Mouse (Mus musculus) lung, embryonic 14.5 days (tissue): ENCODE measurements around the gene Atp8b4. TPM values are rescaled to one million over a fixed set of nuclear protein-coding genes. Genes with fewer than 3 reads are reported as not detected.
A peak's percentile ranks its signal among the peaks of the same experiment; 100 is the strongest.

Source experiments
- ATAC-seq: fragments of 200-750 bp; cut with Nextera tagmentation; 2 replicates; pipeline ENCODE4 v1.8.0; 2017; ENCODE audit warnings: mild to moderate bottlenecking, moderate TSS enrichment, moderate library complexity; ENCODE audit not compliant: insufficient read depth
- DNase-seq: peaks from one replicate; pipeline ENCODE4 v3.0.0-alpha.2; 2015
- H3K27ac ChIP-seq: fragments of 300-500 bp; sonication (generic); 2 replicates; pipeline ENCODE4 v1.5.1; 2014; ENCODE audit warnings: low read depth, mild to moderate bottlenecking, moderate library complexity
- H3K27me3 ChIP-seq: fragments of 300-500 bp; sonication (generic); 2 replicates; pipeline ENCODE4 v1.6.1; 2014; ENCODE audit warnings: low read length, control low read depth; ENCODE audit not compliant: insufficient read depth
- H3K36me3 ChIP-seq: fragments of 300-500 bp; sonication (generic); 2 replicates; pipeline ENCODE4 v1.6.1; 2014; ENCODE audit warnings: control low read depth; ENCODE audit not compliant: insufficient read depth
- H3K4me1 ChIP-seq: fragments of 300-500 bp; sonication (generic); 2 replicates; pipeline ENCODE4 v1.6.1; 2014; ENCODE audit warnings: antibody characterized with exemption, control low read depth; ENCODE audit not compliant: insufficient read depth
- H3K4me2 ChIP-seq: fragments of 300-500 bp; sonication (generic); 2 replicates; pipeline ENCODE4 v1.6.1; 2014; ENCODE audit warnings: mild to moderate bottlenecking
- H3K4me3 ChIP-seq: fragments of 300-500 bp; sonication (generic); 2 replicates; pipeline ENCODE4 v1.5.1; 2014; ENCODE audit warnings: low read depth, low read length
- H3K9ac ChIP-seq: fragments of 300-500 bp; sonication (generic); 2 replicates; pipeline ENCODE4 v1.6.1; 2014
- H3K9me3 ChIP-seq: fragments of 300-500 bp; sonication (generic); 2 replicates; pipeline ENCODE4 v1.6.1; 2016; ENCODE audit warnings: low read depth, low read length, control low read depth
- CTCF ChIP-seq: IDR thresholded peaks from 2 replicates; pipeline ENCODE4 v1.5.1; 2016; ENCODE audit warnings: antibody characterized with exemption, low read depth
- WGBS: fragments of 180-500 bp; shearing (Covaris S2); extraction: QIAGEN DNeasy Blood & Tissue Kit; methylation state at CpG from one replicate; pipeline ENCODE4 v1.1.7; 2014; 5-methylcytosine and 5-hydroxymethylcytosine counted together
- polyA plus RNA-seq: library from polyadenylated mRNA; unstranded; fragments of >200 nt; fragmentation: Nextera tagmentation; extraction: Ambion mirVana; gene quantifications from 2 replicates; pipeline ENCODE4 v1.2.1, GENCODE M21; 2014

Atp8b4 gene
- polyA plus RNA-seq, 1 experiment from 2014 or later: 0.39 TPM

DNA sequence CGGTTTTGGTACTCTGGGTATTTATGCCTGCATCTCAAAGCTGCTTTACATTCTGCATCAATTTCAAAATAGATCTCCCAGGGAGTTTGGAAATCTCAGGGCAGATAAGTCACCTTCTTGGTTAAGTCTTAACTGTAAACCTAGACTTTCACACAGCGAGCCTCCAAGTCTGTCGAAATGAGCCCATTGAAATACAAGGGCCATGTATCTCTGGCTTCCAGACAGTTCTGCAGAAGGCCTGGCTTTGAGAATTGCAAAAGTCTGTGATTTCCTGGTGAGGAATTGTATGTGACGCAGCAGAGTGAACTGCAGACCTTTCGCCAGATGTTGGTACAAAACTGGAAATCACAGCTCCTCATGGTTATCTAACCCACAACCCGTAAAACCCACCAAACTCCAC is 182.4 kb downstream of the Atp8b4 start:
- Histone ChIP-seq H3K36me3 (no peaks in the 10 kb centered on the region), H3K4me2 (no peak overlapping the region), H3K27me3 (no peaks in the 10 kb centered on the region), H3K9ac (no peak overlapping the region), H3K4me3 (no peak overlapping the region), H3K9me3 (no peaks in the 10 kb centered on the region), H3K27ac (no peak overlapping the region), H3K4me1 (no peaks in the 10 kb centered on the region)
- WGBS: 89% methylated on average over 6 of the region's 6 CpGs
- TF ChIP-seq CTCF: no peak
- DNase-seq (no peak), ATAC-seq (no peak)

DNA sequence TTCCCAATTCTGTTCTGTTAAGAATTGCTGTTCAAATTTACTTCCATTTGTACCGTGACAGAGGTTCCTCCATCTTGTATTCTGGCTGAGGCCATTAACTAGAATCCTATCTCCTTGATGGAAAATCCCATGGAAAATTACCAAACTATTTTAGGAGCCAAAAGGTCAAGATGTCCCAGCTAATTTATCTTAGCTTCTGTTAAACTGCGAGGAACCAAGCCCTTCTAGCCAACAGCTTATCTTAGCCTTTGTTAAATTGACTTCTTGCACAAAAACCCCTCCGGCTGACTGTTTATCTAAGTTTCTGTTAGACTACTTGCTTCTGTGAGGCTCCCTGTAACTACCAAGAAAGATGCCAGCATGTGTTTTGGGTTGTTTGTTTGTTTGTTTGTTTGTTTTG is 183.5 kb downstream of the Atp8b4 start:
- Histone ChIP-seq H3K9ac (no peak overlapping the region), H3K27ac (no peak overlapping the region), H3K4me2 (no peak overlapping the region), H3K36me3 (no peaks in the 10 kb centered on the region), H3K4me1 (no peaks in the 10 kb centered on the region), H3K4me3 (no peak overlapping the region), H3K27me3 (no peaks in the 10 kb centered on the region), H3K9me3 (no peaks in the 10 kb centered on the region)
- DNase-seq: peak; percentile 49
- 39% methylated on average over 3 of the region's 3 CpGs for WGBS
- no peak for ATAC-seq
- TF ChIP-seq CTCF: no peak

DNA sequence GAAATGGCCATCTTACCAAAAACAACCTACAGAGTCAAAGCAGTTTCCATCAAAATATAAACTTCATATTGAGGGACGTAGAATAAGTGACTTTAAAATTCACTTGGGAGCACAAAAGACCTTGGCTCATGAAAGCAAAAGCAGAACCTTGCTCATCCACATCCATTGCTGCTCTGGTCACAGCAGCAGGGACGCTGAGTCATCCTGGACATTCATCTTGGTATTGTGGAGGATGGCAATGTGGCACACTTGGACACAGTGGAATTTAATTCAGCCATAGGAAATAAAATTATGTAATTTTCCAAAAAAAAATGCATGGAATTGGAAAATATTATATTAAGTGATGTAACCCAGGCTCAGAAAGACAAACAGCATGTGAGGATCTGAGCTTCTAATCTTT is 184.1 kb downstream of the Atp8b4 start:
- TF ChIP-seq CTCF: no peak
- Histone ChIP-seq H3K9ac (no peak overlapping the region), H3K4me3 (no peak overlapping the region), H3K4me1 (no peaks in the 10 kb centered on the region), H3K27ac (no peak overlapping the region), H3K4me2 (no peak overlapping the region), H3K9me3 (no peaks in the 10 kb centered on the region), H3K27me3 (no peaks in the 10 kb centered on the region), H3K36me3 (no peaks in the 10 kb centered on the region)
- no peak for DNase-seq
- 83% methylated on average over 2 of the region's 2 CpGs for WGBS
- ATAC-seq: no peak

DNA sequence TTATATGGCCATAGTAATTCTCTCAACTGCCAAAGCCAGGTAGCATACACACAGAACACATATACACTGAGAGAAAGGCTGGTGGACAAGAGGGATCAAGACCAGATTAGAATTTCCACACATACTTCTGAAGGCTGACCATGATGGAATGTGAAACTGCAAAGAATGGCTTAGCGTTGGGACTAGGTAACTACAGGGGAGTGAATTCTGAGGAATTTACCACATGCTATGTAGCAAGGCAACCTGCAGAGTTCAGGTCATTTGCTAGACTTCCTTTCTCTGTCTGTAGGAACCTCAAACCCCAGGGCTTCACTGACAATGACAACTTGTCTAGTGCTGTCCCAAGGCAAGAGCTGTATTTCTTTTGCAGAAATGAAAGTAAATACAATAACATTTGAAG is 189.4 kb downstream of the Atp8b4 start:
- 50% methylated on average over 1 of the region's 1 CpGs for WGBS
- H3K4me1 ChIP-seq: no peaks in the 10 kb centered on the region
- DNase-seq (no peak), ATAC-seq (no peak)
- TF ChIP-seq CTCF: no peak
- H3K4me3 ChIP-seq: no peak overlapping the region
- H3K4me2 ChIP-seq: no peak overlapping the region
- no peaks in the 10 kb centered on the region for H3K27me3 ChIP-seq
- H3K27ac ChIP-seq: no peak overlapping the region
- H3K36me3 ChIP-seq: no peaks in the 10 kb centered on the region
- H3K9ac ChIP-seq: no peak overlapping the region
- H3K9me3 ChIP-seq: no peaks in the 10 kb centered on the region

DNA sequence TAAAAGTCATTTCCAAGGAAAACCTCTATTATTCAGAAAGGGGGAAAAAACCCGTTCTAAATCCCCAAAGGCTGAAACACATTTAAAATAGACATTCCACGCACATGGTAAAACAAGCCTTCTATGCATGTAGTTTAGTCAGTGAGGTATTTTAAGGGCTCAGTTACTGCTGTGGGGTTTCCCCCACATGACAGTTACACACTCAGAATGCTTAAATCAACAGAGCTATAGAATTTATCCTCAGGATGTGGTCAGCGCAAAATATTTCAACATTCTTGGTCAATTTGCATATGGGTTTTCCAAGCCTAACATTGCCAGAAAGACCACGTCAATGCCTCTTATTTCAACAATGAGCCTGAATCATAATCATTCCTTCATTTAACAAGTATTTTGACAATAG is 190.5 kb downstream of the Atp8b4 start:
- TF ChIP-seq CTCF: no peak
- DNase-seq (no peak), ATAC-seq (no peak)
- WGBS: 70% methylated on average over 4 of the region's 4 CpGs
- no peak overlapping the region for H3K27ac ChIP-seq
- no peak overlapping the region for H3K4me3 ChIP-seq
- H3K9ac ChIP-seq: no peak overlapping the region
- no peaks in the 10 kb centered on the region for H3K27me3 ChIP-seq
- no peak overlapping the region for H3K4me2 ChIP-seq
- H3K36me3 ChIP-seq: no peaks in the 10 kb centered on the region
- H3K9me3 ChIP-seq: no peaks in the 10 kb centered on the region
- H3K4me1 ChIP-seq: no peaks in the 10 kb centered on the region

DNA sequence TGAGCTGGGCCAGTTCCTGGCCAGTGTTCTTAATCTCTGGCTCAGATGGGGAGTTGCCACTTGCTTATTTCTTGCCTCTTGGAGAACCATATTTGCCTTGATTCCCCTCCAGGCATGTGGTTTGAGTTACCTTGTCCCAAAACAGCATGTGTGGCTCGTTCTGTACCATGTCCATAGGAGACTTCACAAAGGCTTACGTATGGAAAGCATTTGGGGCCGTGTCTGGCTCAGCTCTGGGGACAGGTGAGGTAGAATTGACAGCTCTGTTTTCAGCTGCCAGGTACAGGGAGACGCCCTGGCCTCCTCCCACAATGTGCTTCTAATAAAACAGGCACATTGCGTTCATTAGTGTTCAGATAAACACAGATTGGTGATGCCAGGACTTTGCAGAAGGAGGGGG is 195.9 kb downstream of the Atp8b4 start:
- H3K9me3 ChIP-seq: no peaks in the 10 kb centered on the region
- H3K4me2 ChIP-seq: no peak overlapping the region
- no peaks in the 10 kb centered on the region for H3K27me3 ChIP-seq
- H3K4me3 ChIP-seq: no peak overlapping the region
- WGBS: 82% methylated on average over 5 of the region's 5 CpGs
- DNase-seq: no peak
- H3K36me3 ChIP-seq: no peaks in the 10 kb centered on the region
- no peak overlapping the region for H3K9ac ChIP-seq
- ATAC-seq: no peak
- no peaks in the 10 kb centered on the region for H3K4me1 ChIP-seq
- no peak overlapping the region for H3K27ac ChIP-seq
- TF ChIP-seq CTCF: no peak

DNA sequence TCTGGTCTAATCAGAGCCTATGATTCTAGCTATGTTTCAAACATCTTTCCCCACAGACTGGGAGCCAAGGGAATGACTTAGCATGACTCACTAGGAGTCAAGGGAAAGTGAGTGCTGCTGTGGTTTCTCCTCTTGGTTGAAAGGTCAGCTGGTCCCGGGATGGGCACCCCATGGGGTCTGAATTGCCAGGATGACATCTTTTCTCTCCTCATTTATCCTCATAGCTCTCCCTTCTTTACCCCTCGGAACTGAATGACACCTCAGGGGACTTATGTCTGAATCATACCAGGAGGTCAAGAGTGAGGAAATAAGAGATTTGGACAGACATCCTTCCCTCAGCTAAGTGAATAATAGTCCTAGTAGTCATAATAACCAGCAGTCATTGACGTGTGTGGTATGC is 197.2 kb downstream of the Atp8b4 start:
- Histone ChIP-seq H3K4me2 (no peak overlapping the region), H3K4me1 (no peaks in the 10 kb centered on the region), H3K4me3 (no peak overlapping the region), H3K27me3 (no peaks in the 10 kb centered on the region), H3K9me3 (no peaks in the 10 kb centered on the region), H3K36me3 (no peaks in the 10 kb centered on the region), H3K9ac (no peak overlapping the region), H3K27ac (no peak overlapping the region)
- WGBS: 29% methylated on average over 3 of the region's 3 CpGs
- no peak for DNase-seq
- no peak for TF ChIP-seq CTCF
- no peak for ATAC-seq

DNA sequence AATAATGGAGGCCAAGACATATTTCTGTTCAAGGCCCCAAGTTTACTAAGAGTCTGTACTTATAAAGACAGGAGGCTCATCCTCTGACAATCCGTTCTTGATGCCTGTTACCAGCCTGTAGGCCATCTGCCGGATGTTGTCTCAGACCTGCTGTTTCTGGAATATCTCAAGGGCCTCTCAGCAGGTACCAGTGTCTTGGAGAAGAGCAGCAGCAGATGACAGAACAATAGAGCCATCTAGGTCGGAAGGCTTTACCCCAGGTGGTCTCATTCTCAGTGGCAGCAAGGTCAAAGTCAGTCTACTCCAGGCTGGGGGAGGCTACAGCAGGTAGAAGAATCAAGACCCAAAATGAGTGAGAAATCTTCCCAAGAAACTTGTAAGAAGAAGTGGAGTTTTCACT is 198.1 kb downstream of the Atp8b4 start:
- DNase-seq (no peak), ATAC-seq (no peak)
- 57% methylated on average over 3 of the region's 3 CpGs for WGBS
- Histone ChIP-seq H3K9ac (no peak overlapping the region), H3K4me2 (no peak overlapping the region), H3K4me3 (no peak overlapping the region), H3K9me3 (no peaks in the 10 kb centered on the region), H3K27me3 (no peaks in the 10 kb centered on the region), H3K4me1 (no peaks in the 10 kb centered on the region), H3K36me3 (no peaks in the 10 kb centered on the region), H3K27ac (no peak overlapping the region)
- no peak for TF ChIP-seq CTCF
